Mouse (Mus musculus) adrenal gland, postnatal 0 days (tissue): ENCODE results near the gene Cwc15. TPM values are rescaled to one million over a fixed set of nuclear protein-coding genes. Genes with fewer than 3 reads are reported as not detected.

Source experiments
- polyA plus RNA-seq: library from polyadenylated mRNA; unstranded; fragments of >200 nt; fragmentation: Nextera tagmentation; extraction: Ambion mirVana; gene quantifications from 2 replicates; pipeline ENCODE4 v1.2.1, GENCODE M21; 2015

Cwc15 gene
- 124 and 159 TPM in 2 replicates for polyA plus RNA-seq

DNA sequence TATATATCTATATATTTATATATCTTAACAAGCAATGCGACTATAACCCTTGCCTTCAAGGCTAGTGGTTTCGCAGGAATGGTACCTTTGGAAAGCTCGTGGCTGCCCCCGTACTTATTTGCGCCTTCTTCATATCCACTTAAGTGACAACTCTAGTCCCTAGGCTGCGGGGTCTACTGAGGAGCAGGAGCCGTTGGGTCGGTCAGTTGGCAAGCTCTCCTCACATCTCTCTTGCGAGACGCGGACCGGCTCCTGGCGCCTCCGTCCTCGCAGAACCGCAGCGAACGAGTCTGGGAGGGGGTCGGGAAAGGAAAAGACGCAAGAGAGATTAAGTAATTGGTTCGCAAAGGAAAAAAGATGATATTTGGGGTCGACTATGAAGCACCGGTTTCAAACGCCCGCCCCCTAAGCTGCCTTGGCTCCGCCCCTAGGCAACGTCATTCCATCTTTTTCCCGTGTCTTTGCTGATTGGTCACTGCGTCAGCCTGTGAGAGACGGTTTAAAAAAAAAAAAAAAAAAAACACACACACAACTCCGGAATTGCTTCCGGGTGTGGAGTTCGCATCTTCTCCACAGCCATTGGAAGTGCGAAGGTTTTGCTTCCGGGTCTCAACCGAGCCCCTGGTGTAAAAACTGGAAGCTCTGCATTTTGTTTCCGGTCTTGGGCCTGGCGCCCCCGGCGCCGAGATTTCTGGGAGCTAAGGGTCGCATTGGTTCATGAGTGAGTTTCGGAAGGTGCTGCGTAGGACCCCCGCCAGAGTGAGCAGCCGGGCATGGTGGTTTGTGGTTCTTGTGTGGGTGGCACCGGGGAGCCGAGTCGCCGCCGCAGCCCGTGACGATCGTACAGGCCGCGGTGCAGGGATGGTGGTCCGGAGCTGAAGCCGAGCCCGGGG is at the start of gene Cwc15, which contains the start of gene Kdm4d:
Gene Cwc15 (plus strand): TSS at position 595 of the 893 bp plus-strand sequence.
Gene Kdm4d (minus strand): TSS at position 460 of the 893 bp plus-strand sequence.

Other genes starting within 250 kb of the Cwc15 start
- 7.6 and 10.1 TPM in 2 replicates for gene Sesn3, start 225.6 kb upstream of the Cwc15 start, polyA plus RNA-seq
- gene Endod1, start 119.1 kb upstream of the Cwc15 start, polyA plus RNA-seq, result 9.7 and 10.5 TPM in 2 replicates
- 0.58 and 0.70 TPM in 2 replicates for gene Kdm4d, start 135 bp upstream of the Cwc15 start, polyA plus RNA-seq
- gene Amotl1, start 144.4 kb downstream of the Cwc15 start, polyA plus RNA-seq, result 8.5 and 9.6 TPM in 2 replicates
- gene Piwil4, start 240.1 kb downstream of the Cwc15 start, polyA plus RNA-seq, result 0.06 and 0.39 TPM in 2 replicates